Mouse (Mus musculus) central nervous system, embryonic 11.5 days (tissue): Measurements from ENCODE around the gene Rsc1a1. TPM values are rescaled to one million over a fixed set of nuclear protein-coding genes. Genes with fewer than 3 reads are reported as not detected.

Experiments used
- polyA plus RNA-seq: library from polyadenylated mRNA; depleted of rRNA; stranded (reverse); fragments of >200 nt; gene quantifications from 2 replicates; pipeline ENCODE4 v1.2.3, GENCODE M21; 2012; rRNA removed

Rsc1a1 gene
- polyA plus RNA-seq = 9.8 TPM in 1 of 2 replicates, not detected in the other

GRCm38 (mm10) chr4:141685499-141685898 is at the start of gene Rsc1a1:
Gene Rsc1a1 (minus strand): TSS chr4:141685599.

GRCm38 (mm10) chr4:141722731-141723672 is 37.6 kb upstream of the Rsc1a1 start, which contains the start of gene Ddi2:
Gene Ddi2 (minus strand): TSS chr4:141723419.

GRCm38 (mm10) chr4:141664799-141665198 is 20.6 kb downstream of the Rsc1a1 start, which contains the start of gene Plekhm2:
Gene Plekhm2 (minus strand): TSS chr4:141664899.

Other genes starting within 250 kb of the Rsc1a1 start
- gene Srarp, start 249.5 kb downstream of the Rsc1a1 start, polyA plus RNA-seq = 0.09 TPM in 1 of 2 replicates, not detected in the other
- gene Zbtb17, start 240.9 kb downstream of the Rsc1a1 start, polyA plus RNA-seq = 48.1 and 56.3 TPM in 2 replicates
- gene Spen, start 147.0 kb downstream of the Rsc1a1 start, polyA plus RNA-seq = 16.7 and 19.1 TPM in 2 replicates
- gene Fblim1, start 79.5 kb downstream of the Rsc1a1 start, polyA plus RNA-seq = 38.0 and 60.0 TPM in 2 replicates
- 0.57 and 0.65 TPM in 2 replicates for gene Tmem82, start 67.0 kb downstream of the Rsc1a1 start, polyA plus RNA-seq
- gene Slc25a34, start 61.8 kb downstream of the Rsc1a1 start, polyA plus RNA-seq = 0.10 and 0.21 TPM in 2 replicates
- gene Plekhm2, start 20.7 kb downstream of the Rsc1a1 start, polyA plus RNA-seq = 20.1 and 29.7 TPM in 2 replicates
- gene Ddi2, start 37.8 kb upstream of the Rsc1a1 start, polyA plus RNA-seq = 22.3 and 22.6 TPM in 2 replicates
- 0.40 and 0.66 TPM in 2 replicates for gene Agmat, start 61.1 kb upstream of the Rsc1a1 start, polyA plus RNA-seq
- 8.1 and 11.2 TPM in 2 replicates for gene Dnajc16, start 105.3 kb upstream of the Rsc1a1 start, polyA plus RNA-seq
- gene Casp9, start 108.0 kb upstream of the Rsc1a1 start, polyA plus RNA-seq = 19.3 and 21.0 TPM in 2 replicates
- gene Cela2a, start 140.6 kb upstream of the Rsc1a1 start, polyA plus RNA-seq = 0.16 TPM in 1 of 2 replicates, not detected in the other
- not detected in 2 replicates for gene Ctrc, start 160.8 kb upstream of the Rsc1a1 start, polyA plus RNA-seq
- 42.0 and 42.9 TPM in 2 replicates for gene Efhd2, start 189.3 kb upstream of the Rsc1a1 start, polyA plus RNA-seq